Mouse (Mus musculus) retina, postnatal 1 day (tissue): ENCODE measurements at regions not wholly inside any gene's neighbourhood (a gene's known extent, or its start where the extent isn't known, plus 50 kb on each side); places are given as distances from the start of the nearest gene placed in this dataset.
A peak's percentile ranks its signal among the peaks of the same experiment; 100 is the strongest.

ENCODE experiments used
- DNase-seq: peaks from one replicate; pipeline ENCODE4 v3.0.0-alpha.2; 2012

DNA sequence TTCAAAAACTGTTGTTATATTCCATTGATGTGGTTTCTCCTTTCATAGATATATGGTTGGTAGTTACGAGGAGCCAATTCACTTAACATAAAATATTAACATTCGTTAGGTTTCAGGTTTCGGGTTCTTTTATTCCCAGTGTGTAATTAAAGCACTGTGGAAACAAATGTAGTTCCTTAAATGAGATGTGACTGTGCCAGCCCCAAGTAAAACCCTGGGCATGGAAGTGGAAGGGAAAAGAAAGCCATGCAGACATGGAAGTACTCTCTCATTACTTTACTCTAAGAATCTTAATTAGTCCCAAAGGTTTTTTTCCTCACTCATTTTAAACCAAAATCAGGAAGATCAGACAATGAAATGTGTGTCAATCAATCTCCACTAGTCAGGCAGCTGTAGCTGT lies 784.9 kb upstream of the Apob start:
- no peak for DNase-seq

DNA sequence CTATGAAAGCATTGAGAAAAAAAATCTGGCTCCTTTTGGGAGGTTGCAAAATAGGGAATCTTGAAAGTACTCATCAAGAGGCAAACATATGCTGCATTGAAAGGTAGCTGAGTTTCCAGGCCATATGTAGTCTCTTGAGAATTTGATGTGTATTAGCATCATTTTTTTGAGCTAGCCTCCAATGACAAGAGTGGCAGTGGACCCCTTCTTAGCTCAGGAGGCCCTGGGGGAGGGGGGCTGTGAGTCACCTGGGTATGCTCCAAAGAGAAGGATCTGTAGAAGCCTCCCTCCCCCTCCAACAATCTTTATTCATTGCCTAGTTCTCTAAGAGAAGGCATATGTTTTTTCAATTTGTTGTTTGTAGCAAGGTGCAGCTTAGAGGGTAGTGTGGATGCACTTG lies 779.4 kb upstream of the Apob start:
- no peak for DNase-seq

- DNase-seq, result no peak
Observed at GRCm38 (mm10) chr12:7200879-7201278, 776.6 kb upstream of the Apob start.

- no peak for DNase-seq
Observed at GRCm38 (mm10) chr12:7215686-7216085, 761.8 kb upstream of the Apob start.

GRCm38 (mm10) chr12:7217499-7217898 lies 759.9 kb upstream of the Apob start:
- DNase-seq, result no peak

DNA sequence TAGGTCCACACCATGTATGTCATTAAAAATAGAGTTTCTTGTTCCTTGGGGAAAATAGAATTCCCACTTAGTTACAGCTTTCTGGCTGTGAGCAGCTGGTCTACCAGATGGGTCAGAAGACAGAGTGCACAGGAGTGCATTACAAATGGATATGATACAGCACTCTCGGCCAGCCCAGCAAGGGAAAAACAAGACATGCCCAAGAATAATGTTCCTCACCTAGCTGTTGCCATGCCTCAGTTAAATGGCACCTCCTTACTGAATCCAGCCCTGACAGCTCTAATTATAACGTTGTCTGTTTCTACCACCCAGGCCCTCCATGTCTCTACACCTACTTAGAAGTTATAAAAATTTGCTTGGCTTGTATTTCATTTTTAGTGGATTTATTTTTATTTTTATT lies 749.3 kb upstream of the Apob start:
- DNase-seq, result no peak

- DNase-seq, result no peak
Observed at GRCm38 (mm10) chr12:7228541-7229225, 748.8 kb upstream of the Apob start.

- DNase-seq, result no peak
Observed at GRCm38 (mm10) chr12:7250324-7250723, 727.1 kb upstream of the Apob start.

DNA sequence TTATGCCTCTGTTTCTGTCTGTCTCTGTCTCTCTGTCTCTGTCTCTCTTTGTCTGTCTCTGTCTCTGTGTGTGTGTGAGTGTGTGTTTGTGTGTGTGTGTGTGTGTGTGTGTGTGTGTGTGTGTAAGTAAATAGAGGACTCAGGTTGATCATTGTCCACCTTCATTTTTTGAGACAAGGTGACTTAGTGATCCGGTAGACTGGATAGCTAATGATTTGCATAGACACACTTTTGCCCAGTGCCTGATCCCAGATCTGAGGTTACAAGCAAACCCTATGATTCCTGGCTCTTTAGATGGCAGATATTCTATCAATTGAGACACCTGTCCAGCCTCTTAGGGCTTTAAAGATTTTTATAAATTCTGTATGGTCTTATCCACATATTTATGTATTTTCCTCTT lies 706.9 kb upstream of the Apob start:
- DNase-seq, result no peak

- no peak for DNase-seq
Observed at GRCm38 (mm10) chr12:7284354-7285036, 693.0 kb upstream of the Apob start.

DNA sequence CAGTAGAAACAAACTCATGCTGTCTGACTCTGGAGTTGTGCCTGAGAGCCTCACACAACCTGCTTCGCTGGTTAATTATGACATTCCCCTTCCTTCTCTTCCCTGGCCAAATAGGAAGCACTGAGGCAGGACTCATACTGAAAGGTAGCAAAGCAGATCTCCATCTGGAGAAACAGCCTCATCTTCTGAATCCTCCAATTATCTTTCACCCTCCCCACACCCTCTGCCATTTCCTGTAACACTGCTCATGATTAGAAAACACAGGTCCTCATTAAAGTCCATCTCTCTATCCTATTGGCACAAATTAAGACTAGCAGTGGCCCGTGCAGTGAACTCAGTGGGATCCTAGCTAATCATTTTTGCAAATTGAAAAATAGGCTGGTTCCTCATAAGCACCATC lies 685.9 kb upstream of the Apob start:
- DNase-seq, result peak; percentile 58

- DNase-seq, result no peak
Observed at GRCm38 (mm10) chr12:7297026-7297425, 680.4 kb upstream of the Apob start.

GRCm38 (mm10) chr12:7321453-7321852 lies 656.0 kb upstream of the Apob start:
- no peak for DNase-seq

DNA sequence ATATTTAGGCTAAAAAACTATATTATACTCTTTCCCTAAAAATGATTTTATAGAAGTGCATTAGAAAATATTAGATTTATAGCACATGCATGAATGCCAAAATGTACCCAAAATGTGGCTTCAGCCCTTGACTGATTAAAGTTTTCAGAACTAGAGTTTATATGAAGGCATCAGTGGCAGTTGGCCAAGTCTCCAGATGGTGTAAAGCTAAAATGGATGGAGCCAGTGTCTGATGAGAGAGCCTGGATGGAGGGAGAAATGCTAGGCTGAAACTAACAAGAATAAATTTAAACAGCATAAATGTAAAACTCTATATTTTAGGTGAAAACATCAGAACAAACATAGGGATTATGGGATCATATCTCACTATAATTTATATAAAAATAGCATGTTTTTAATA lies 648.8 kb upstream of the Apob start:
- no peak for DNase-seq
